Mouse (Mus musculus) G1E (cell line): ENCODE results near the gene Phldb1.

ENCODE experiments used
- CTCF ChIP-seq: IDR thresholded peaks from 2 replicates; pipeline ENCODE4 v1.5.1; 2012; ENCODE audit warnings: low read depth, low read length, inconsistent platforms, mixed read lengths
- GATA1 ChIP-seq: IDR thresholded peaks from 2 replicates; pipeline ENCODE4 v1.6.1; 2012; ENCODE audit warnings: borderline replicate concordance, low read length, inconsistent platforms, mixed read lengths
- TAL1 ChIP-seq: conservative IDR thresholded peaks from 2 replicates; pipeline ENCODE4 v1.6.1; 2012; ENCODE audit warnings: low read depth, low read length, inconsistent platforms, mixed read lengths

- TF ChIP-seq CTCF (no peak), TAL1 (no peak), GATA1 (no peak)
Measured at GRCm38 (mm10) chr9:44727441-44727840, 7.6 kb downstream of the Phldb1 start.
